Mouse (Mus musculus) MEL (cell line): ENCODE measurements around the gene Padi4.

ENCODE experiments used
- BHLHE40 ChIP-seq: IDR thresholded peaks from 2 replicates; pipeline ENCODE4 v1.6.1; 2012; ENCODE audit warnings: low read depth, mild to moderate bottlenecking, inconsistent platforms, low read length, improper control_type of control experiment, borderline replicate concordance
- CTCF ChIP-seq, 3 experiments: IDR thresholded peaks in 2 of 3; conservative IDR thresholded peaks in 1 of 3; 2 replicates each; pipeline ENCODE4 v1.5.1; 2011 to 2012; ENCODE audit warnings: low read length in 3 of 3, low read depth in 2 of 3, mild to moderate bottlenecking in 2 of 3, improper control_type of control experiment in 1 of 3, inconsistent platforms in 1 of 3, mixed read lengths in 1 of 3, moderate library complexity in 1 of 3; ENCODE audit not compliant: control insufficient read depth in 1 of 3, insufficient read depth in 1 of 3, poor library complexity in 1 of 3, severe bottlenecking in 1 of 3
- EP300 ChIP-seq, 2 experiments: IDR thresholded peaks; 2 replicates each; pipeline ENCODE4 v1.6.1; 2011; ENCODE audit warnings: improper control_type of control experiment in 2 of 2, low read length in 2 of 2, low read depth in 1 of 2, mild to moderate bottlenecking in 1 of 2
- ETS1 ChIP-seq: IDR thresholded peaks from 2 replicates; pipeline ENCODE4 v1.6.1; 2012; ENCODE audit warnings: low read depth, mild to moderate bottlenecking, inconsistent platforms, low read length, improper control_type of control experiment, moderate library complexity
- HCFC1 ChIP-seq: IDR thresholded peaks from 2 replicates; pipeline ENCODE4 v1.6.1; 2012; ENCODE audit warnings: low read depth, mild to moderate bottlenecking, inconsistent platforms, low read length, improper control_type of control experiment, moderate library complexity
- MAFK ChIP-seq: IDR thresholded peaks from 2 replicates; pipeline ENCODE4 v1.6.1; 2011; ENCODE audit warnings: low read depth, mild to moderate bottlenecking, low read length, improper control_type of control experiment, borderline replicate concordance
- NRF1 ChIP-seq: IDR thresholded peaks from 2 replicates; pipeline ENCODE4 v1.6.1; 2014; ENCODE audit warnings: low read depth, mild to moderate bottlenecking, inconsistent platforms, low read length, improper control_type of control experiment, moderate library complexity; ENCODE audit not compliant: poor library complexity, insufficient read depth, severe bottlenecking
- POLR2A ChIP-seq, 2 experiments: IDR thresholded peaks; 2 replicates each; pipeline ENCODE4 v1.6.1; 2011 to 2012; ENCODE audit warnings: low read length in 2 of 2, mild to moderate bottlenecking in 2 of 2, control low read depth in 1 of 2, improper control_type of control experiment in 1 of 2, low read depth in 1 of 2, moderate library complexity in 1 of 2; ENCODE audit not compliant: control insufficient read depth in 1 of 2, insufficient read depth in 1 of 2, poor library complexity in 1 of 2
- POLR2AphosphoS5 ChIP-seq: IDR thresholded peaks from 2 replicates; pipeline ENCODE4 v1.6.1; 2012; ENCODE audit warnings: low read depth, borderline replicate concordance, mild to moderate bottlenecking, inconsistent platforms, low read length, moderate library complexity, mixed read lengths
- SMC3 ChIP-seq: IDR thresholded peaks from 2 replicates; pipeline ENCODE4 v1.6.1; 2011; ENCODE audit warnings: low read depth, low read length, improper control_type of control experiment
- USF1 ChIP-seq: IDR thresholded peaks from 2 replicates; pipeline ENCODE4 v1.6.1; 2014; ENCODE audit warnings: low read depth, mild to moderate bottlenecking, inconsistent platforms, low read length, improper control_type of control experiment, moderate library complexity
- USF2 ChIP-seq, 2 experiments: IDR thresholded peaks; 2 replicates each; pipeline ENCODE4 v1.6.1; 2011 to 2012; ENCODE audit warnings: improper control_type of control experiment in 2 of 2, low read length in 2 of 2, borderline replicate concordance in 1 of 2, inconsistent platforms in 1 of 2, low read depth in 1 of 2, mild to moderate bottlenecking in 1 of 2; ENCODE audit not compliant: insufficient read depth in 1 of 2
- ZKSCAN1 ChIP-seq: IDR thresholded peaks from 2 replicates; pipeline ENCODE4 v1.6.1; 2012; ENCODE audit warnings: low read depth, mild to moderate bottlenecking, inconsistent platforms, low read length, improper control_type of control experiment, moderate library complexity

DNA sequence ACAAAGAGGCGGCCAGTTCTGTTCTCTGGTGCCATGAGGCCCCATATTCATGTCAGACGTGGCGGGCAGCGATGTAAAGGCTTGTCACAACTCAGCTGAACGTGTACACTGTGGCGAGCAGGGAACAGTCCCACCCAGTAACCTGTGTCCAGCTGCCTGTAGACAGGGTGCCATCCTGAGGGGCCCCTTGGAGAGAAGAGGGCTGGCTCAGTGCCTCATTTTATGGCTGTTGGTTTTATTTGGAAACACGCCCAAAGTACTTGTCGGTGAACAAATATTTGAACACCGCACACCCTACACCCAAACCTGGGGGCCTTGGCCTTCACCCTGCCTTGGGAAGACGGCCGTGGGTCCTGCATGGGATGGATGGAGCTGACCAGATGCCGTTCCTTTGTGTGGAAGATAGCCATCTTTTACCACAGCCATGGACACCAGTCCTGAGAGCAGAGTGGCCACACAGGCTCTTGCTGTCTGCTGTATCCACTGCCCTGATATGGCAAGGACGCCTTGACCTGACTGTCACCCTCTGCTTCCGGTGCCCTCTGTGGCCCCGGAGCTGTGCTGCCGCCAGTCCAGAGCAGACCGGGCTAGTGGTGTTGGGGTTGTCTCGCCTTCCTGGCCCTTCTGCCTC, 65.6 kb downstream of the Padi4 start:
- no peak for TF ChIP-seq NRF1
- no peak for TF ChIP-seq POLR2A (IDR thresholded peaks at IDR 0.05; ENCODE audit: control insufficient read depth in 1 of 2, insufficient read depth in 1 of 2, low read depth in 1 of 2, low read length in 2 of 2, poor library complexity in 1 of 2)
- TF ChIP-seq USF2 (IDR thresholded peaks at IDR 0.05; ENCODE audit: borderline replicate concordance in 1 of 2, insufficient read depth in 1 of 2, low read depth in 1 of 2, low read length in 2 of 2) = no peak
- no peak for TF ChIP-seq ZKSCAN1
- TF ChIP-seq CTCF (IDR thresholded peaks at IDR 0.05 in 2 of 3, conservative IDR thresholded peaks at IDR 0.05 in 1 of 3; ENCODE audit: control insufficient read depth in 1 of 3, insufficient read depth in 1 of 3, low read depth in 2 of 3, low read length in 3 of 3, poor library complexity in 1 of 3, severe bottlenecking in 1 of 3) = no peak
- no peak for TF ChIP-seq BHLHE40
- no peak for TF ChIP-seq POLR2AphosphoS5
- no peak for TF ChIP-seq SMC3
- TF ChIP-seq ETS1 = no peak
- no peak for TF ChIP-seq EP300 (IDR thresholded peaks at IDR 0.05; ENCODE audit: low read depth in 1 of 2, low read length in 2 of 2)
- no peak for TF ChIP-seq USF1
- TF ChIP-seq HCFC1 = no peak
- no peak for TF ChIP-seq MAFK
